Mouse (Mus musculus) testis, adult 2 months (tissue): ENCODE results near the gene Cdkn1b. TPM values are rescaled to one million over a fixed set of nuclear protein-coding genes. Genes with fewer than 3 reads are reported as not detected.

Experiments
- H3K27ac ChIP-seq: fragments of 200-500 bp; 2 replicates; pipeline ENCODE4 v1.5.1; 2012; ENCODE audit warnings: low read depth, low read length; ENCODE audit not compliant: control insufficient read depth, insufficient read depth
- H3K27me3 ChIP-seq: fragments of 200-500 bp; 2 replicates; pipeline ENCODE4 v1.6.1; 2012; ENCODE audit warnings: mild to moderate bottlenecking, low read length, moderate library complexity; ENCODE audit not compliant: control insufficient read depth, insufficient read depth
- H3K36me3 ChIP-seq: fragments of 200-500 bp; 2 replicates; pipeline ENCODE4 v1.6.1; 2012; ENCODE audit warnings: mild to moderate bottlenecking, low read length; ENCODE audit not compliant: control insufficient read depth, insufficient read depth
- H3K4me1 ChIP-seq: fragments of 200-500 bp; 2 replicates; pipeline ENCODE4 v1.6.1; 2012; ENCODE audit warnings: low read length; ENCODE audit not compliant: control insufficient read depth, insufficient read depth
- H3K4me3 ChIP-seq: fragments of 200-500 bp; 2 replicates; pipeline ENCODE4 v1.5.1; 2012; ENCODE audit warnings: low read depth, mild to moderate bottlenecking, low read length, moderate library complexity, mixed read lengths; ENCODE audit not compliant: control insufficient read depth
- CTCF ChIP-seq: fragments of 200-500 bp; IDR thresholded peaks from 2 replicates; pipeline ENCODE4 v1.5.1; 2012; ENCODE audit warnings: low read depth, mild to moderate bottlenecking, inconsistent platforms, low read length, moderate library complexity; ENCODE audit not compliant: control insufficient read depth, insufficient read depth, insufficient replicate concordance
- POLR2A ChIP-seq: fragments of 200-500 bp; IDR thresholded peaks from 2 replicates; pipeline ENCODE4 v1.6.1; 2012; ENCODE audit warnings: low read depth, mild to moderate bottlenecking, inconsistent platforms, low read length, moderate library complexity; ENCODE audit not compliant: control insufficient read depth
- polyA plus RNA-seq: library from polyadenylated mRNA; depleted of rRNA; stranded (reverse); fragments of >200 nt; gene quantifications from 2 replicates; pipeline ENCODE4 v1.2.3, GENCODE M21; 2012

Gene Cdkn1b
- polyA plus RNA-seq, 1 experiment, result 3.0 TPM

- 0 out of 2 replicates have a peak, but pooled peaks cover 2% of the 10 kb centered on the region for H3K27me3 ChIP-seq
- H3K4me3 ChIP-seq, result peak overlapping the region; percentile 66
- H3K36me3 ChIP-seq, result no peaks in the 10 kb centered on the region
- peak overlapping the region; percentile 58; the same call in 1 of the 2 replicates for H3K27ac ChIP-seq
- peaks cover 14% of the 10 kb centered on the region for H3K4me1 ChIP-seq
- TF ChIP-seq POLR2A, result no peak
Measured at GRCm38 (mm10) chr6:134926803-134927594, 6.8 kb downstream of the Cdkn1b start.

- TF ChIP-seq CTCF, result no peak
- TF ChIP-seq POLR2A, result no peak
- 0 out of 2 replicates have a peak, but pooled peaks cover 2% of the 10 kb centered on the region for H3K27me3 ChIP-seq
- peaks cover 14% of the 10 kb centered on the region for H3K4me1 ChIP-seq
Measured at GRCm38 (mm10) chr6:134927595-134928095, 7.4 kb downstream of the Cdkn1b start.

GRCm38 (mm10) chr6:134928096-134928888, 8.1 kb downstream of the Cdkn1b start:
- H3K4me1 ChIP-seq, result peaks cover 17% of the 10 kb centered on the region
- TF ChIP-seq POLR2A (no peak), CTCF (no peak)
- H3K4me3 ChIP-seq, result peak overlapping the region; percentile 85

More at GRCm38 (mm10) chr6:134927595-134928095, 7.4 kb downstream of the Cdkn1b start:
- Histone ChIP-seq H3K27ac (peak overlapping the region; percentile 90; the same call in 1 of the 2 replicates), H3K36me3 (no peaks in the 10 kb centered on the region), H3K4me3 (peak overlapping the region; percentile 85)

GRCm38 (mm10) chr6:134928889-134929310, 8.7 kb downstream of the Cdkn1b start:
- H3K4me3 ChIP-seq, result peak overlapping the region; percentile 50
- 0 out of 2 replicates have a peak, but pooled peaks cover 2% of the 10 kb centered on the region for H3K27me3 ChIP-seq
- no peaks in the 10 kb centered on the region for H3K36me3 ChIP-seq
- no peak overlapping the region for H3K27ac ChIP-seq
- H3K4me1 ChIP-seq, result peaks cover 17% of the 10 kb centered on the region
- TF ChIP-seq POLR2A, result no peak
- no peak for TF ChIP-seq CTCF

More at GRCm38 (mm10) chr6:134928096-134928888, 8.1 kb downstream of the Cdkn1b start:
- no peaks in the 10 kb centered on the region for H3K36me3 ChIP-seq
- H3K27me3 ChIP-seq, result 0 out of 2 replicates have a peak, but pooled peaks cover 2% of the 10 kb centered on the region
- peak overlapping the region; percentile 90 for H3K27ac ChIP-seq

GRCm38 (mm10) chr6:134929926-134930325, 9.7 kb downstream of the Cdkn1b start:
- no peak for TF ChIP-seq CTCF
- Histone ChIP-seq H3K4me1 (peaks cover 17% of the 10 kb centered on the region), H3K4me3 (no peak overlapping the region), H3K27me3 (0 out of 2 replicates have a peak, but pooled peaks cover 2% of the 10 kb centered on the region), H3K36me3 (no peaks in the 10 kb centered on the region), H3K27ac (no peak overlapping the region)

- no peak for TF ChIP-seq POLR2A
- no peak for TF ChIP-seq CTCF
- no peak overlapping the region for H3K4me3 ChIP-seq
- no peaks in the 10 kb centered on the region for H3K36me3 ChIP-seq
- H3K27ac ChIP-seq, result no peak overlapping the region
- peaks cover 17% of the 10 kb centered on the region for H3K4me1 ChIP-seq
- 0 out of 2 replicates have a peak, but pooled peaks cover 2% of the 10 kb centered on the region for H3K27me3 ChIP-seq
Measured at GRCm38 (mm10) chr6:134930383-134930782, 10.2 kb downstream of the Cdkn1b start.

GRCm38 (mm10) chr6:134931146-134931545, 10.9 kb downstream of the Cdkn1b start:
- Histone ChIP-seq H3K27ac (no peak overlapping the region), H3K4me3 (no peak overlapping the region), H3K36me3 (no peaks in the 10 kb centered on the region), H3K4me1 (peaks cover 17% of the 10 kb centered on the region), H3K27me3 (0 out of 2 replicates have a peak, but pooled peaks cover 2% of the 10 kb centered on the region)
- TF ChIP-seq CTCF, result no peak
- TF ChIP-seq POLR2A, result no peak
